Mouse (Mus musculus): ENCODE data around the gene Gtpbp3. TPM values are rescaled to one million over a fixed set of nuclear protein-coding genes. Genes with fewer than 3 reads are reported as not detected.
A peak's percentile ranks its signal among the peaks of the same experiment; 100 is the strongest.

Gtpbp3 gene
- polyA plus RNA-seq (2015; fragmentation: Nextera tagmentation; extraction: Ambion mirVana), result 10.5 and 11.8 TPM in 2 replicates

DNA sequence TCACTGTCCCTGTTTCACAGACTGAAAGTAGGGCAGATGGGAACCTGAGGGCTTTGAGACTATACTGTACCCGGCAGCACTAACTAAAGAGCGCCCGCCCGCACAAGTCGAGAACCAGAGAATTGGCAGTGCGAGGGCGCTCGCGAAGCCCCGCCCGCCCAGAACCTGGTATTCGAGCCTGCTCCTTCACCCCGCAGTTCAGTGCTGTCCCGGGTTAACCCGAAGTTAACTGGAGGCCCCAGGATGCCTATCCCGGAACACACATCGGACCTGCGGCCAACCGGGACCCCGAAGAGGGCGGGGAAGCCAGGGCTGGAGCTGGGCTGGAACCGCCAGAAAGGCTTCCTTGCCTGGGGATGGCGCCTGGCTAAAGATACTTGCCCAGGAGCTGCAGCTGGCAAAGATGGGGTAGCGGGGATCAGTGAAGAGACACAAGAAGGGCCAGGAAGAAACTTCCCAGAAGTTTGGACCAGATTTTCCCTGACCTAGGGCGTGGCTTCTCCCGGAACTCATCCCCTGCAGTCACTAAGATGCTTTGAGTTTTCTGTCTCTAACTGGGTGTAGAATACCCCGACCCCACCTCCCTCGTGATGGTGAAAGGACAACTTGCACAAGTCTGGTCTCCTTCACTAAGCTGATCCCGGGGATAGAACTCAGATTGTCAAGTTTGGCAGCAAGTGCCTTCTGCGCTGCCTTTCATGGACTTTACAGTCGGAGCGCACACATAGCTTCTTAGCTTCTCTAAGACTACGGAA is at the start of gene Gtpbp3:
Gene Gtpbp3, plus strand, starts transcription at position 413 of the 755 bp plus-strand sequence.
- under 1% methylated on average over 33 of the region's 33 CpGs for WGBS
- H3K9me3 ChIP-seq (replicated peaks), result no peaks in the 10 kb centered on the region

DNA sequence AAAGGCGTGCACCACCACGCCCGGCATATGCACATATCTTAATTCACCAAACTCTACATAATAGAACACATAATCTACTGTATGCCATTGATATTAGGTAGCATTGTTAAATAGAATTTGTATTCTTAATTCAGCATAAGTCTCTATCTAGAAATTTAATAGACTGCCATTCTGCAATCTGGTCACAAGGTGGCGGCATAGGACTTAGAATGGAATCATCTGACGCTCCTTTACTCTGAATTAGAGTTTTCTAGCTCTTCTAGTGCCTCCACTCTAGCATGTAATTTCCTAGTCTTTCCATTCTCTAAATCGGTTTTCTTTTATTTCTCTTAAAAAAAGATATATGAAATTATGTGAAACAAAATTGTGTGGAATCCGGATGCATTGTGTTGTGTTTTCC is 46.5 kb upstream of the Gtpbp3 start:
- H3K27ac ChIP-seq, result no peak overlapping the region
- ATAC-seq (replicated peaks; ENCODE audit: insufficient number of reproducible peaks, insufficient read depth, low FRiP score, low read depth), result no peak
- peaks cover 23% of the 10 kb centered on the region for H3K27me3 ChIP-seq
- no peaks in the 10 kb centered on the region for H3K4me1 ChIP-seq (replicated peaks)
- H3K4me2 ChIP-seq, result no peak overlapping the region
- no peaks in the 10 kb centered on the region for H3K36me3 ChIP-seq
- under 1% methylated on average over 7 of the region's 7 CpGs for WGBS
- no peaks in the 10 kb centered on the region for H3K9me3 ChIP-seq (replicated peaks)
- H3K9ac ChIP-seq, result no peak overlapping the region
- no peak overlapping the region for H3K4me3 ChIP-seq

More for the DNA sequence above, at the start of gene Gtpbp3:
- H3K4me3 ChIP-seq, result peak within 1 kb of the TSS; percentile 89
- H3K4me2 ChIP-seq, result peak within 1 kb of the TSS; percentile 100
- 0 out of 2 replicates have a peak, but pooled peaks have one; percentile 16 for ATAC-seq (replicated peaks; ENCODE audit: insufficient number of reproducible peaks, insufficient read depth, low FRiP score, low read depth)
- H3K27me3 ChIP-seq, result no peaks in the 10 kb centered on the region
- peak within 1 kb of the TSS; percentile 88 for H3K9ac ChIP-seq
- H3K27ac ChIP-seq, result peak within 1 kb of the TSS; percentile 92
- H3K36me3 ChIP-seq, result peaks cover 18% of the 10 kb centered on the region
- peaks cover 33% of the 10 kb centered on the region for H3K4me1 ChIP-seq (replicated peaks)

DNA sequence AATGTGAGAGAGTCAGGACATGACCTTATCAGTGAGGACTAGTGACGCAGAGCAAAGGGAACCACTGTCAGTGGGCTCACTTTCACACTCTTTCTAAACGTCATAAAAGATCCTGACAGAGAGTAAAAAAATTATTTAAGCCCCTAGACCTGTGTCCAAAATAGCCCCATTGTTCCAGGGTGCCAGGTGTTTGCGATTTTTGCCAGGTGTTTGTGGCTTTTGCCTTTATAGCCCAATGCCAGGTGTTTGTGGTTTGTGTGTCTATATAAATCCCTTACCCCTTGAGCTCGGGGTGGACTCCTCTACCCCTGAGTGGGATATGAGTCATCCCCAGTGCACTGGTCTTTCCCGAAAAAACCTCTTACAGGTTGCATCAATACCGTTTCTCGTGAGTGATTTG is 42.8 kb upstream of the Gtpbp3 start:
- Histone ChIP-seq H3K4me3 (no peak overlapping the region), H3K36me3 (no peaks in the 10 kb centered on the region), H3K4me2 (no peak overlapping the region), H3K9me3 (replicated peaks) (no peaks in the 10 kb centered on the region), H3K27me3 (peaks cover 23% of the 10 kb centered on the region), H3K27ac (no peak overlapping the region), H3K9ac (no peak overlapping the region), H3K4me1 (replicated peaks) (no peaks in the 10 kb centered on the region)
- 72% methylated on average over 7 of the region's 7 CpGs for WGBS
- ATAC-seq (replicated peaks; ENCODE audit: insufficient number of reproducible peaks, insufficient read depth, low FRiP score, low read depth), result no peak

DNA sequence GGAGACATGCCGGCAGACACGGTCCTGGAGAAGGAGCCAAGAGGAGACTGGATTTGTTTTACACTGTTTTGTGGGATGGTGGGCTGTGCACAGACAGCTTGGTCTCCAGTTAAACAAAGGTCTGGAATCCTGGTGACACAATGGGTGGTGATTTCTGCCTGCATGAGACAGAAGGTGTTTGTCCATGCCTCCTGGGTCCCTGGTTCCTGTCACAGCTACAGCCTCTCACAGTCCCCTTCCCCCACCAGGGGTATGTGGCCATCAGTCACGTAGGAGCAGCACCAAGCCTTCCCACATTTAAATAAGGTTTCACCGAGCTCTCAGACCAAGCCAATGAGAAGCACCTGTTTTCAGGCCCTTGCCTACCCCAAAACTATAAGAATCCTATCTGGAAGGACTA is 36.6 kb upstream of the Gtpbp3 start:
- Histone ChIP-seq H3K4me1 (replicated peaks) (no peaks in the 10 kb centered on the region), H3K9me3 (replicated peaks) (no peaks in the 10 kb centered on the region), H3K36me3 (no peaks in the 10 kb centered on the region), H3K4me2 (no peak overlapping the region), H3K27me3 (no peaks in the 10 kb centered on the region; the same call in 1 of the 2 replicates), H3K4me3 (no peak overlapping the region), H3K9ac (no peak overlapping the region), H3K27ac (no peak overlapping the region)
- WGBS, result 61% methylated on average over 4 of the region's 4 CpGs
- no peak for ATAC-seq (replicated peaks; ENCODE audit: insufficient number of reproducible peaks, insufficient read depth, low FRiP score, low read depth)

DNA sequence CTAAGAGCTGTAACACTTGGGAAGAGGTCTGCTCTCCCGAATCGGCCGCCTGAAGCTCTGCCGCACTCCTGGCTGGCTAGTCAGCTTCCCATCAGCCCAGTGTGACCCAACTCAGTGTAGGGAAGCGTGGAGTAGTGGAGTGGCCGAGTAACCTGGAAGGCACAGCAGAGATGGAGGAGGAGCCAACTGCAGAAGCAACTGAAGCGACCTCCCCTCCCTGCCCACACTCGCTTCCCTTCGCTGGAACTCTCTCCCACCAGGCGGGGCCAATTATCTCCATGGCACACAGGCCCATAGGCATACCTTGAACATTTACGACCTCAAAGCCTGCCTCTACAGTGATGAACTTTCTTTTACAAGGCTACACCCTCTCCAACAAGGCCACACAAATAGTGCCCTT is 36.1 kb upstream of the Gtpbp3 start:
- Histone ChIP-seq H3K9me3 (replicated peaks) (no peaks in the 10 kb centered on the region), H3K36me3 (peaks cover under 1% of the 10 kb centered on the region; the same call in 1 of the 2 replicates), H3K27ac (no peak overlapping the region), H3K9ac (no peak overlapping the region), H3K4me2 (no peak overlapping the region), H3K4me1 (replicated peaks) (no peaks in the 10 kb centered on the region), H3K27me3 (no peaks in the 10 kb centered on the region; the same call in 1 of the 2 replicates), H3K4me3 (no peak overlapping the region)
- ATAC-seq (replicated peaks; ENCODE audit: insufficient number of reproducible peaks, insufficient read depth, low FRiP score, low read depth), result no peak
- WGBS, result 47% methylated on average over 11 of the region's 11 CpGs

DNA sequence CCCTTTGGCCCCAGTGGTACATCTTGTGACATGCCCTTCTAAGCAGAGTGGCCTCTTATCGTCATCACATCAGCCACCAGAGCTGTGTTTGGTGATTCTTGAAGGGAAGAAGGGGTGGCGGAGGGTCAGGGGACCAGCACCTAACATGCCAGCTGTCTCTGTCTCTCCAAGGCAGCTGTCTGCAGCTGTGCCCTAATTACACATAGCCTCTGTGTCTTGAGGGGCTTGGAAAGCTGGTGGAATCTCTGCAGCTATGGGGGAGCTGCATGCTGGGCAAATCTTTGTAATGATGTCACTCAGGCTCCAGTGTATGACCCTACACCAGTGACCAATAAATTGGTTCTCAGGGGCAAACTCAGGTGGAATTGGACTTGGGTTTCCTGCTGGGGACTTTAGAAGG is 35.2 kb upstream of the Gtpbp3 start:
- no peak for ATAC-seq (replicated peaks; ENCODE audit: insufficient number of reproducible peaks, insufficient read depth, low FRiP score, low read depth)
- no peak overlapping the region for H3K4me2 ChIP-seq
- no peak overlapping the region for H3K4me3 ChIP-seq
- H3K36me3 ChIP-seq, result peaks cover 4% of the 10 kb centered on the region; the same call in 1 of the 2 replicates
- H3K9me3 ChIP-seq (replicated peaks), result no peaks in the 10 kb centered on the region
- H3K4me1 ChIP-seq (replicated peaks), result no peaks in the 10 kb centered on the region
- no peak overlapping the region for H3K27ac ChIP-seq
- H3K9ac ChIP-seq, result no peak overlapping the region
- 57% methylated on average over 2 of the region's 2 CpGs for WGBS
- H3K27me3 ChIP-seq, result no peaks in the 10 kb centered on the region; the same call in 1 of the 2 replicates

DNA sequence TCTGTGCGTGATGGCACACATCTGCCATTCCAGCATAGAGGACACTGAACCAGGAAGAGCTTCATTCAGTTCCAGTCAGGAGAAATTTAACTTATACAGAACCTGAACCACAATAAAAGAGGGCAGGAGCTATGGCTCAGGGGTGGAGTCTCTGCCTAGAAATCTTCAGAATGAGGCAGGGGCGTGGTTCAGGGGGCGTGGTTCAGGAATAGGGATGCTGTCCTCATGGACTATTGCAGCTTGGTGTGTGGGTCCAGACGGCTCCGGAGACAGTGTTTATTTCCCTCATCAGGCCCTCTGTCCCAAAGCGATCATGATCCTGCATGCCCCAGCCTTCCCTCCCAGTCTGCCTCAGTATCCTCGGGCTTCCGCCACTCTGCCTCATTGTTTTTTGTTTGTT is 33.2 kb upstream of the Gtpbp3 start:
- H3K36me3 ChIP-seq, result peaks cover 7% of the 10 kb centered on the region; the same call in 1 of the 2 replicates
- no peaks in the 10 kb centered on the region for H3K4me1 ChIP-seq (replicated peaks)
- no peak overlapping the region for H3K4me2 ChIP-seq
- 73% methylated on average over 8 of the region's 8 CpGs for WGBS
- no peak overlapping the region for H3K9ac ChIP-seq
- H3K27ac ChIP-seq, result no peak overlapping the region
- ATAC-seq (replicated peaks; ENCODE audit: insufficient number of reproducible peaks, insufficient read depth, low FRiP score, low read depth), result no peak
- no peaks in the 10 kb centered on the region; the same call in 1 of the 2 replicates for H3K27me3 ChIP-seq
- H3K4me3 ChIP-seq, result no peak overlapping the region
- no peaks in the 10 kb centered on the region for H3K9me3 ChIP-seq (replicated peaks)

DNA sequence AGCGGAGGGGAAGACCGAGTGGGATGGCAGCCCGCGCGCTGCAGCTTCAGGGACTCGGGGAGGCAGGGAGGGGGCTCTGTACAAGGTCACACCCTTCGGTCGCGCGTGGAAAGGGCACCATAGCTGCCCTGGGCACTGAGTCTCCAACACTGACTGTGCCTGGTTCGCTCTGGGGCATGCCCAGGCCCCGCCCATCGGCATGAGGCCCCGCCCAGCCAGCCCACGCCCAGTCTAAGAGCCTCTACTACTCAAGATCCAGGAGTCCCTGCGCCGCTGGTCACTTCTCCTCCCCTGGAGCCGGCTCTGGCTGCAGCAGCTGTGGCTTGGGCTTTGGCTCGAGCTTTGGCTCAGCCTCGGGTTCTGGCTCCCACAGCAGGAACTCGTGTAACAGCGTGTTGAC is 31.0 kb upstream of the Gtpbp3 start:
- no peaks in the 10 kb centered on the region for H3K9me3 ChIP-seq (replicated peaks)
- ATAC-seq (replicated peaks; ENCODE audit: insufficient number of reproducible peaks, insufficient read depth, low FRiP score, low read depth), result no peak
- H3K36me3 ChIP-seq, result peaks cover 15% of the 10 kb centered on the region

DNA sequence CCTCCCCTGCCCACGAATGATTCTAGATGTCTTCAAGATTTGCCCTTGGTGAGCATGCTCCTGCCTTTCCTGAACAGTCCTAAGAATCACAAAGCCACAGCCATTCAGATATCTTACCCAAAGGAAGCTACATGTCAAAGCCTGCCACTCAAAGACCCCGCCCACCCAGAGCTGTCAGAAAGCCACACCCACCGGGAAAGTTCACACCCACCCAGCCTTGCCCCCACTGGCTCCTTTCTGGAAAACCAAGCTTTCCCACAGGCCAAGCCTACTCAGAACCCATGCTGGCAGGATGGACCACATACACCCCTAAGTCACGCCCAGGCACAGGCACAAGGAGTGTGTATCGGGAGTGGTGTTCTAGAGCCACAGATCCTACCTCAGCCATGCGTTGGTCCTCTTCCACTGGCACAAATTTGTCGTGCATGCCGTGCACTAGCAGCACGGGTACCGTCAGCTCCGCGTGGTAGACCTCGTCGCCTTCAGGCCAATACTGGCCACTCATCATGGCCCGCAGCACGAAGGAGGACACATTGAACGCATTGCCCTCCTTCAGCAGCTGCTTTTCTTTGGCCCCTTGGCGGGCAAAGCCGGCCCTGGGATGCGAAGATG is 30.1 kb upstream of the Gtpbp3 start:
- Histone ChIP-seq H3K36me3 (peaks cover 15% of the 10 kb centered on the region), H3K27me3 (no peaks in the 10 kb centered on the region; the same call in 1 of the 2 replicates), H3K4me1 (replicated peaks) (peaks cover 10% of the 10 kb centered on the region), H3K4me3 (no peak overlapping the region), H3K9me3 (replicated peaks) (no peaks in the 10 kb centered on the region), H3K9ac (no peak overlapping the region), H3K27ac (no peak overlapping the region), H3K4me2 (no peak overlapping the region)
- ATAC-seq (replicated peaks; ENCODE audit: insufficient number of reproducible peaks, insufficient read depth, low FRiP score, low read depth), result no peak
- 77% methylated on average over 20 of the region's 20 CpGs for WGBS

More for the DNA sequence above, 31.0 kb upstream of the Gtpbp3 start:
- no peak overlapping the region for H3K27ac ChIP-seq
- H3K4me1 ChIP-seq (replicated peaks), result 0 out of 2 replicates have a peak, but pooled peaks cover 3% of the 10 kb centered on the region
- WGBS, result 42% methylated on average over 22 of the region's 22 CpGs
- no peak overlapping the region for H3K9ac ChIP-seq
- no peak overlapping the region for H3K4me2 ChIP-seq
- H3K27me3 ChIP-seq, result no peaks in the 10 kb centered on the region; the same call in 1 of the 2 replicates
- H3K4me3 ChIP-seq, result no peak overlapping the region

DNA sequence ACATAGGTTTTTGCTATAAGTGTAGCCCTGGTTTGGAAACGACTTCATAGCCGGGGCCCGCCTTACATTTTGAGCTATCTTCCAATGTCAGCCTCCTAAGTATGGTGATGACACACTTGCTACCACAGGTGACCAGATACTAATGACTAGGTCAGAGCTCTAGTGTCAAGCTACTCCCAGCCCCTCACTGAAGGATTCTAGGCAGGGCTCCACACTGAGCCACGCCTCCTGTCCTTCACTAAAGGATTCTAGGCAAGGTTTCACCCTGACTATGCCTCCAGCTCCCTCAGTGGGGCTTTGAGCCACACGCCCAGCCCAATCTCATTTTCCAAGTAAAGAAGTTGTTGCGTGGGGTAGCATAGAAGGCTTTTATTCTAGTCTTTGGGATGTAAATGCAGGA is 27.2 kb upstream of the Gtpbp3 start:
- Histone ChIP-seq H3K27me3 (no peaks in the 10 kb centered on the region; the same call in 1 of the 2 replicates), H3K4me1 (replicated peaks) (peaks cover 29% of the 10 kb centered on the region), H3K4me3 (no peak overlapping the region), H3K9ac (no peak overlapping the region), H3K4me2 (no peak overlapping the region), H3K9me3 (replicated peaks) (no peaks in the 10 kb centered on the region), H3K36me3 (peaks cover 15% of the 10 kb centered on the region), H3K27ac (no peak overlapping the region)
- no peak for ATAC-seq (replicated peaks; ENCODE audit: insufficient number of reproducible peaks, insufficient read depth, low FRiP score, low read depth)
- 90% methylated on average over 6 of the region's 6 CpGs for WGBS

DNA sequence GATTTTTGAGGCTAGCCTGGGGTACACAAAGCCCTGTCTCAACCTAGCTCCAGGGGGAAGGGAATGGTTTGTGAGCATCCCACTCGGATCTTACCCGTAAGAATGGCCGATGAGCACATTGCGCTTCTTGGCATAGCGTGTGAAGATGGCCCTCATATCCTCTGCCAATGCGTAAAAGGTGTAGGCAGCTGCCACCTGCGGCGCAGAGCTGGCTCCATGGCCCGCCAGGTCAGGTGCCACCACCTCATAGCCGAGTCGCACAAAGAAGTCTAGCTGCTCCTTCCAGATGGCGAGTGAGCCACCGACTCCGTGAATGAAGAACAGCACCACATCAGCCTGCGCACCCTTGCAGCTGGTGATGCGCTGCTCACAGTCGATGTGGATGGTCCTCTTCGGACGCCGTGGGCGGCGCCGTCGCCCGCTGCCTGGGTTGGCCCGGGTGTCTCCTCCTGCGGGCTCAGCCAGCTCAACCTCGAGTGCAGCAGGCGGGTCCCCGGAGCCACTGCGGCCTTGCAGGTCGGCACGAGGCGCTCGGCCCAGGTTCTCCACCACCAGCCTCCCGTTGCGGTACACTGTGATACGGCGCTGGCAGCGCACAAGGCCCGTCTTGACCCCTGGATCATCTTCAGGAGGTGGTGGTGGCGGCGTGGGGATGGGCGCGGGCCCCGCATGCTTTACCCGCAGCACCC is 26.6 kb upstream of the Gtpbp3 start:
- peaks cover 34% of the 10 kb centered on the region for H3K4me1 ChIP-seq (replicated peaks)
- H3K27ac ChIP-seq, result no peak overlapping the region
- H3K27me3 ChIP-seq, result no peaks in the 10 kb centered on the region; the same call in 1 of the 2 replicates
- no peak overlapping the region for H3K9ac ChIP-seq
- peaks cover 20% of the 10 kb centered on the region for H3K36me3 ChIP-seq
- H3K4me2 ChIP-seq, result no peak overlapping the region
- H3K4me3 ChIP-seq, result no peak overlapping the region
- ATAC-seq (replicated peaks; ENCODE audit: insufficient number of reproducible peaks, insufficient read depth, low FRiP score, low read depth), result no peak
- no peaks in the 10 kb centered on the region for H3K9me3 ChIP-seq (replicated peaks)
- WGBS, result 77% methylated on average over 47 of the region's 47 CpGs
